Mouse (Mus musculus): ENCODE measurements around the gene Gprc5c. TPM values are rescaled to one million over a fixed set of nuclear protein-coding genes. Genes with fewer than 3 reads are reported as not detected.

Gene Gprc5c
- 4.1 and 7.4 TPM in 2 replicates for polyA plus RNA-seq (2012; rRNA removed)

GRCm38 (mm10) chr11:114850452-114851268 is at the start of gene Gprc5c:
TSS of gene Gprc5c (plus strand) at chr11:114851152.
- no peak for TF ChIP-seq CTCF (IDR thresholded peaks at IDR 0.05; ENCODE audit: borderline replicate concordance, extremely low read depth, insufficient read depth, insufficient read length)
- no peak for TF ChIP-seq POLR2A (IDR thresholded peaks at IDR 0.05; ENCODE audit: borderline replicate concordance, extremely low read depth, insufficient read depth, insufficient read length, poor library complexity, severe bottlenecking)
- no peak for DNase-seq (ENCODE audit: low read depth)

- no peak for TF ChIP-seq POLR2A (IDR thresholded peaks at IDR 0.05; ENCODE audit: borderline replicate concordance, extremely low read depth, insufficient read depth, insufficient read length, poor library complexity, severe bottlenecking)
- TF ChIP-seq CTCF (IDR thresholded peaks at IDR 0.05; ENCODE audit: borderline replicate concordance, extremely low read depth, insufficient read depth, insufficient read length): no peak
- no peak for DNase-seq (ENCODE audit: low read depth)
Measured at GRCm38 (mm10) chr11:114801906-114802305, 49.0 kb upstream of the Gprc5c start.

- no peak for DNase-seq (ENCODE audit: low read depth)
- no peak for TF ChIP-seq CTCF (IDR thresholded peaks at IDR 0.05; ENCODE audit: borderline replicate concordance, extremely low read depth, insufficient read depth, insufficient read length)
- TF ChIP-seq POLR2A (IDR thresholded peaks at IDR 0.05; ENCODE audit: borderline replicate concordance, extremely low read depth, insufficient read depth, insufficient read length, poor library complexity, severe bottlenecking): no peak
Measured at GRCm38 (mm10) chr11:114802540-114803267, 48.2 kb upstream of the Gprc5c start.

GRCm38 (mm10) chr11:114803990-114804389 is 47.0 kb upstream of the Gprc5c start:
- no peak for DNase-seq (ENCODE audit: low read depth)
- TF ChIP-seq CTCF (IDR thresholded peaks at IDR 0.05; ENCODE audit: borderline replicate concordance, extremely low read depth, insufficient read depth, insufficient read length) (no peak), POLR2A (IDR thresholded peaks at IDR 0.05; ENCODE audit: borderline replicate concordance, extremely low read depth, insufficient read depth, insufficient read length, poor library complexity, severe bottlenecking) (no peak)

GRCm38 (mm10) chr11:114807025-114807424 is 43.9 kb upstream of the Gprc5c start:
- TF ChIP-seq CTCF (IDR thresholded peaks at IDR 0.05; ENCODE audit: borderline replicate concordance, extremely low read depth, insufficient read depth, insufficient read length) (no peak), POLR2A (IDR thresholded peaks at IDR 0.05; ENCODE audit: borderline replicate concordance, extremely low read depth, insufficient read depth, insufficient read length, poor library complexity, severe bottlenecking) (no peak)
- peak; percentile 63 for DNase-seq (ENCODE audit: low read depth)

- no peak for TF ChIP-seq CTCF (IDR thresholded peaks at IDR 0.05; ENCODE audit: borderline replicate concordance, extremely low read depth, insufficient read depth, insufficient read length)
- no peak for TF ChIP-seq POLR2A (IDR thresholded peaks at IDR 0.05; ENCODE audit: borderline replicate concordance, extremely low read depth, insufficient read depth, insufficient read length, poor library complexity, severe bottlenecking)
- DNase-seq (ENCODE audit: low read depth): peak; percentile 77
Measured at GRCm38 (mm10) chr11:114807686-114808427, 43.1 kb upstream of the Gprc5c start.

- TF ChIP-seq POLR2A (IDR thresholded peaks at IDR 0.05; ENCODE audit: borderline replicate concordance, extremely low read depth, insufficient read depth, insufficient read length, poor library complexity, severe bottlenecking) (no peak), CTCF (IDR thresholded peaks at IDR 0.05; ENCODE audit: borderline replicate concordance, extremely low read depth, insufficient read depth, insufficient read length) (peak; percentile 22; the same call in 1 of the 2 replicates)
- DNase-seq (ENCODE audit: low read depth): no peak
Measured at GRCm38 (mm10) chr11:114809371-114809770, 41.6 kb upstream of the Gprc5c start.

- no peak for DNase-seq (ENCODE audit: low read depth)
- TF ChIP-seq POLR2A (IDR thresholded peaks at IDR 0.05; ENCODE audit: borderline replicate concordance, extremely low read depth, insufficient read depth, insufficient read length, poor library complexity, severe bottlenecking) (no peak), CTCF (IDR thresholded peaks at IDR 0.05; ENCODE audit: borderline replicate concordance, extremely low read depth, insufficient read depth, insufficient read length) (no peak)
Measured at GRCm38 (mm10) chr11:114810344-114810743, 40.6 kb upstream of the Gprc5c start.

GRCm38 (mm10) chr11:114812731-114813240 is 38.2 kb upstream of the Gprc5c start:
- TF ChIP-seq POLR2A (IDR thresholded peaks at IDR 0.05; ENCODE audit: borderline replicate concordance, extremely low read depth, insufficient read depth, insufficient read length, poor library complexity, severe bottlenecking) (no peak), CTCF (IDR thresholded peaks at IDR 0.05; ENCODE audit: borderline replicate concordance, extremely low read depth, insufficient read depth, insufficient read length) (peak; percentile 89)

GRCm38 (mm10) chr11:114814873-114815592 is 35.9 kb upstream of the Gprc5c start:
- no peak for DNase-seq (ENCODE audit: low read depth)
- TF ChIP-seq POLR2A (IDR thresholded peaks at IDR 0.05; ENCODE audit: borderline replicate concordance, extremely low read depth, insufficient read depth, insufficient read length, poor library complexity, severe bottlenecking) (no peak), CTCF (IDR thresholded peaks at IDR 0.05; ENCODE audit: borderline replicate concordance, extremely low read depth, insufficient read depth, insufficient read length) (no peak)

More at GRCm38 (mm10) chr11:114812731-114813240, 38.2 kb upstream of the Gprc5c start:
- peak; percentile 89 for DNase-seq (ENCODE audit: low read depth)
